Mouse (Mus musculus): ENCODE results near the gene Olfr476. TPM values are rescaled to one million over a fixed set of nuclear protein-coding genes. Genes with fewer than 3 reads are reported as not detected.
A peak's percentile ranks its signal among the peaks of the same experiment; 100 is the strongest.
"Not testable (repeated sequence)": the region's sequence is repeated elsewhere in the genome, so short reads cannot be mapped to it uniquely, and the experiment has no call there.

Olfr476 gene
- total RNA-seq (2015) (not detected in 2 replicates), total RNA-seq (2017) (not detected in 2 replicates)

DNA sequence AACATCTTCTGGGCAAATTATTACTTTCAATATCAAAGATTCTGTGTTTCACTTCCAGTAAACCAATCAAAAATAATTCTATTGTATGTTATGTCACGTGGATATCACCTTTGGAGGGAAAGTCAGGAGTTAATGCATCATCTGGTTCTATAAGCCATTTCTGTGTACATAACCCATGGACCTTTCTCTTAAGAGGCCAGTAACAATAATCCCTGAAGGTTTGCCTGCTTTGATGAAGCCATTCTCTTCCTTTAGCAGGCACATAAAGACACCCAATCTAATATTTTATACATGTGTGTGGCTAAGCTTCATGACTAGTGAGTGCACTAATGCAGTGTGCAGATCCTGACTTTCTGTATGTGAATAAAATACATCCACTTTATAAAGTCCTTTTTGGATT, at the start of gene Olfr476:
Gene Olfr476, plus strand, starts transcription at position 301 of the 400 bp plus-strand sequence.
- ATAC-seq (replicated peaks; ENCODE audit: poor library complexity): no peak

GRCm38 (mm10) chr7:107930146-107930545, 34.5 kb upstream of the Olfr476 start, which contains the start of gene Olfr473:
TSS of gene Olfr473 (plus strand) at chr7:107930446.
- ATAC-seq (replicated peaks; ENCODE audit: poor library complexity): no peak

- ATAC-seq (replicated peaks; ENCODE audit: poor library complexity): peak; percentile 54; the same call in 1 of the 2 replicates
These were observed 12.1 kb upstream of the Olfr476 start for GRCm38 (mm10) chr7:107952539-107952938.

DNA sequence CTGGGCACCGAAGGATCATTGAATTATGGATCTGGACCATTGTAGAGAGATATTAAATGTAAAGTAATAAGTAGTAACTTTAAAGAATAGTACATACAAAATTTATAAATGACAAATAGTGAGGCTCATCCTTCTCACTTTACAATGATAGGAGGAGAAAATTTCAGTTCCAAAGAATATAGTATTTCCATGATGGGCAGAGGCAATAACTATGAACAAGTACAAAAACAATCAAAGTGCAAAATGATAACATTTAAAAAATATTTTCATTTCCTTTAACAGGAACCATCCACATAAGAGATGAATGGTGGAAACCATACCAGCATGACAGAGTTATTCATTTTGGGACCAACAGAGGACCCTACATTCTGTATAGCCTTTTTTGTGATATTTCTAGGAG, 10.3 kb upstream of the Olfr476 start, which contains the start of gene Olfr474:
Gene Olfr474, plus strand, starts transcription at position 301 of the 400 bp plus-strand sequence.
- no peak for ATAC-seq (replicated peaks; ENCODE audit: poor library complexity)

DNA sequence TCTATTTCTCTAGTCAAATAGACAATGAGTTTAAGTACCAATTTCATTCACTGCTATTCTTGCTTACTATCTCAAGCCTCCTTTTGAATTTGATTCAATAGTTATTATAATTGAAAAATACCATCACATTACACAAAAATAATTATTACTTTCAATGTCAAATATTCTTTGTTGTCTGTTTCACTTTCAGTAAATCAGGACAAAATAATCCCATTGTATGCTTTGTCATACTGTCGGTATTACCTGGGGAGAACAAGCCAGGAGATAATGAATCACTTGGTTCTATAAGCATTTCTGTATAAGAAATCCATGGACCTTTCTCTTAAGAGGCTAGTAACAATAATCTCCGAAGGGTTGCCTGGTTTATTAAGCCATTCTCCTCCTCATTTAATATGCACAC, 21.8 kb downstream of the Olfr476 start, which contains the start of gene Olfr477:
Gene Olfr477, plus strand, starts transcription at position 301 of the 400 bp plus-strand sequence.
- ATAC-seq (replicated peaks; ENCODE audit: poor library complexity): no peak

DNA sequence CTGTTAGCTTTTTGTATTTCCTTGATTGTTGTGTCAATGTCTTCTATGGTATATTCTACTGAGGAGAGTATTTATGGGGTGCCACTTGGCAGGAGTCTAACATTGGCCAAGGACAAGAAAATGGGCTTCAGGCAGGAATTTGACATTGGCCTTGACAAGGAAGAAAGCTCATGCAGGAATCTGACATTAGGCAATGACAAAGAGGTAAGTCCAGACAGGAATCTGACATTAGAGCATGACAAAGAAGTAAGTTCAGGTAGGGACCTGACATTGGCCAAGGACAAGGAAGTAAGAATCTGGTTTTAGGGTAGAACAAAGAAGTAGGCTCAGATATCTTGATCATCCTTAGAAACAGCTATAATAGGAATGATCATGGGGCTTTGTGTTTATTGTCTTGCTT, 49.7 kb downstream of the Olfr476 start:
- not testable (repeated sequence) for ATAC-seq (replicated peaks; ENCODE audit: poor library complexity)

Other genes with a start within 250 kb of the Olfr476 start
- gene Cyb5r2, start 206.8 kb upstream of the Olfr476 start, total RNA-seq (2015): not detected in 2 replicates
- gene Cyb5r2, start 206.8 kb upstream of the Olfr476 start, total RNA-seq (2017): not detected in 2 replicates
- not detected in 2 replicates for gene Ovch2, start 163.6 kb upstream of the Olfr476 start, total RNA-seq (2015)
- gene Ovch2, start 163.6 kb upstream of the Olfr476 start, total RNA-seq (2017): not detected in 2 replicates
- not detected in 2 replicates for gene Olfr467, start 152.5 kb upstream of the Olfr476 start, total RNA-seq (2015)
- gene Olfr467, start 152.5 kb upstream of the Olfr476 start, total RNA-seq (2017): not detected in 2 replicates
- not detected in 2 replicates for gene Olfr469, start 139.3 kb upstream of the Olfr476 start, total RNA-seq (2015)
- not detected in 2 replicates for gene Olfr469, start 139.3 kb upstream of the Olfr476 start, total RNA-seq (2017)
- gene Olfr470, start 117.3 kb upstream of the Olfr476 start, total RNA-seq (2015): not detected in 2 replicates
- not detected in 2 replicates for gene Olfr470, start 117.3 kb upstream of the Olfr476 start, total RNA-seq (2017)
- gene Olfr472, start 66.9 kb upstream of the Olfr476 start, total RNA-seq (2015): not detected in 2 replicates
- not detected in 2 replicates for gene Olfr472, start 66.9 kb upstream of the Olfr476 start, total RNA-seq (2017)
- gene Olfr473, start 34.4 kb upstream of the Olfr476 start, total RNA-seq (2015): not detected in 2 replicates
- not detected in 2 replicates for gene Olfr473, start 34.4 kb upstream of the Olfr476 start, total RNA-seq (2017)
- not detected in 2 replicates for gene Olfr474, start 10.2 kb upstream of the Olfr476 start, total RNA-seq (2015)
- gene Olfr474, start 10.2 kb upstream of the Olfr476 start, total RNA-seq (2017): not detected in 2 replicates
- not detected in 2 replicates for gene Olfr477, start 21.9 kb downstream of the Olfr476 start, total RNA-seq (2015)
- not detected in 2 replicates for gene Olfr477, start 21.9 kb downstream of the Olfr476 start, total RNA-seq (2017)
- gene Olfr478, start 69.2 kb downstream of the Olfr476 start, total RNA-seq (2015): not detected in 2 replicates
- not detected in 2 replicates for gene Olfr478, start 69.2 kb downstream of the Olfr476 start, total RNA-seq (2017)
- gene Olfr479, start 85.9 kb downstream of the Olfr476 start, total RNA-seq (2015): not detected in 2 replicates
- not detected in 2 replicates for gene Olfr479, start 85.9 kb downstream of the Olfr476 start, total RNA-seq (2017)
- gene Olfr480, start 102.5 kb downstream of the Olfr476 start, total RNA-seq (2015): not detected in 2 replicates
- gene Olfr480, start 102.5 kb downstream of the Olfr476 start, total RNA-seq (2017): not detected in 2 replicates
- gene Olfr481, start 115.1 kb downstream of the Olfr476 start, total RNA-seq (2015): not detected in 2 replicates
- not detected in 2 replicates for gene Olfr481, start 115.1 kb downstream of the Olfr476 start, total RNA-seq (2017)
- gene Olfr482, start 132.8 kb downstream of the Olfr476 start, total RNA-seq (2015): not detected in 2 replicates
- gene Olfr482, start 132.8 kb downstream of the Olfr476 start, total RNA-seq (2017): 0.04 TPM in 1 of 2 replicates, not detected in the other
- not detected in 2 replicates for gene Olfr483, start 136.0 kb downstream of the Olfr476 start, total RNA-seq (2015)
- gene Olfr483, start 136.0 kb downstream of the Olfr476 start, total RNA-seq (2017): not detected in 2 replicates
- gene Olfr484, start 162.6 kb downstream of the Olfr476 start, total RNA-seq (2015): not detected in 2 replicates
- not detected in 2 replicates for gene Olfr484, start 162.6 kb downstream of the Olfr476 start, total RNA-seq (2017)
- not detected in 2 replicates for gene Olfr485, start 195.1 kb downstream of the Olfr476 start, total RNA-seq (2015)
- gene Olfr485, start 195.1 kb downstream of the Olfr476 start, total RNA-seq (2017): not detected in 2 replicates
- gene Olfr486, start 207.9 kb downstream of the Olfr476 start, total RNA-seq (2015): not detected in 2 replicates
- gene Olfr486, start 207.9 kb downstream of the Olfr476 start, total RNA-seq (2017): not detected in 2 replicates
- gene Olfr487, start 249.8 kb downstream of the Olfr476 start, total RNA-seq (2015): not detected in 2 replicates
- gene Olfr487, start 249.8 kb downstream of the Olfr476 start, total RNA-seq (2017): not detected in 2 replicates

Measured in megakaryocyte progenitor cell, adult 5-6 weeks (primary cell).